Mouse (Mus musculus): ENCODE results near the gene Pou2f3.
A peak's percentile ranks its signal among the peaks of the same experiment; 100 is the strongest.

DNA sequence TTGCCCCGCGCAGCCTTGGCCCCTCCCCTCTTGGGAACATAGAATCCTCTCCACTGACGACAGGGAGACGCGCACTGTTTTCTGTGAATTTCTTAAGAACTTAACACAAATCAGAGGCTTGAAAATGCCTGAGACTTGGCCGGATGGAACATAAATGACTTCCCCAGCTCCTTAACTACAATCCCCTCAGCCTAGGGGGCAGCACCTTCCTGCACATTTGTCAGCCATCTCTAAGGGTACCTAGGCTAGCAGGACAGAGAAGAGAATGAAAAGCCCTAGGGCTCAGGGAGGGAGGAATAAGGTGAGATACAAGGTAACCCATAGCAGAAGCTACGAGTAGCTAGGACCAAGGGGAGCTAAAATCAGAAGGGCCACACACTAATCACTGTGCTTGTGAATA is 32.0 kb downstream of the Pou2f3 start:
- TF ChIP-seq POLR2A (IDR thresholded peaks at IDR 0.05; ENCODE audit: control insufficient read depth in 1 of 2, insufficient read depth in 1 of 2, low read depth in 1 of 2, low read length in 2 of 2, poor library complexity in 1 of 2): no peak
- TF ChIP-seq CTCF (IDR thresholded peaks at IDR 0.05 in 2 of 3, conservative IDR thresholded peaks at IDR 0.05 in 1 of 3; ENCODE audit: control insufficient read depth in 1 of 3, insufficient read depth in 1 of 3, low read depth in 2 of 3, low read length in 3 of 3, poor library complexity in 1 of 3, severe bottlenecking in 1 of 3): peak in 1 of 3 experiments; percentile 13; a peak in 2 of 6 replicates
- TF ChIP-seq BHLHE40 (IDR thresholded peaks at IDR 0.05; ENCODE audit: borderline replicate concordance, low read depth, low read length): no peak
- TF ChIP-seq USF1 (IDR thresholded peaks at IDR 0.05; ENCODE audit: low read depth, low read length): no peak
- no peak for TF ChIP-seq TCF12 (IDR thresholded peaks at IDR 0.05; ENCODE audit: low read depth, low read length)

All from MEL (cell line).